Mouse (Mus musculus) ES-E14 (cell line): ENCODE measurements around the gene Capn10. TPM values are rescaled to one million over a fixed set of nuclear protein-coding genes. Genes with fewer than 3 reads are reported as not detected.

Source experiments
- DNase-seq: peaks from one replicate; pipeline ENCODE4 v3.0.0-alpha.2; 2013; ENCODE audit warnings: low read depth, low spot score
- H3K27ac ChIP-seq: 2 replicates; pipeline ENCODE4 v1.5.1; 2012; ENCODE audit warnings: low read depth, mild to moderate bottlenecking, low read length, moderate library complexity, mixed read lengths; ENCODE audit not compliant: poor library complexity, insufficient read depth, severe bottlenecking
- H3K36me3 ChIP-seq: 2 replicates; pipeline ENCODE4 v1.6.1; 2012; ENCODE audit warnings: mild to moderate bottlenecking, low read length, moderate library complexity, mixed read lengths; ENCODE audit not compliant: control insufficient read depth, poor library complexity, insufficient read depth, severe bottlenecking
- H3K4me1 ChIP-seq, 2 experiments: fragments of 150-350 bp in 1 of 2; sonication (generic) in 1 of 2; 2 replicates each; pipeline ENCODE4 v1.6.1; 2012; ENCODE audit warnings: low read length in 2 of 2, mild to moderate bottlenecking in 1 of 2, mixed read lengths in 1 of 2; ENCODE audit not compliant: control insufficient read depth in 2 of 2, insufficient read depth in 2 of 2, poor library complexity in 1 of 2
- H3K4me3 ChIP-seq, 2 experiments: fragments of 150-350 bp in 1 of 2; sonication (generic) in 1 of 2; 2 replicates each; pipeline ENCODE4 v1.5.1; 2012; ENCODE audit warnings: low read length in 2 of 2, low read depth in 1 of 2, mild to moderate bottlenecking in 1 of 2, mixed read lengths in 1 of 2; ENCODE audit not compliant: insufficient read depth in 1 of 2, poor library complexity in 1 of 2, severe bottlenecking in 1 of 2
- H3K9ac ChIP-seq: 2 replicates; pipeline ENCODE4 v1.6.1; 2012; ENCODE audit warnings: low read depth, mild to moderate bottlenecking, low read length, mixed read lengths; ENCODE audit not compliant: poor library complexity, insufficient read depth, severe bottlenecking
- H3K9me3 ChIP-seq: fragments of 150-350 bp; sonication (generic); 2 replicates; pipeline ENCODE4 v1.6.1; 2012; ENCODE audit warnings: low read depth, mild to moderate bottlenecking, low read length; ENCODE audit not compliant: control insufficient read depth, insufficient read depth
- CHD2 ChIP-seq: IDR thresholded peaks from 2 replicates; pipeline ENCODE4 v1.6.1; 2014; ENCODE audit warnings: mild to moderate bottlenecking, low read depth, low read length, inconsistent platforms
- HCFC1 ChIP-seq: IDR thresholded peaks from 2 replicates; pipeline ENCODE4 v1.6.1; 2012; ENCODE audit warnings: low read length, inconsistent platforms, borderline replicate concordance; ENCODE audit not compliant: insufficient read depth
- MAFK ChIP-seq: IDR thresholded peaks from 2 replicates; pipeline ENCODE4 v1.6.1; 2014; ENCODE audit warnings: mild to moderate bottlenecking, low read depth, low read length, inconsistent platforms; ENCODE audit not compliant: insufficient read depth
- ZC3H11A ChIP-seq: IDR thresholded peaks from 2 replicates; pipeline ENCODE4 v1.6.1; 2012; ENCODE audit warnings: low read depth, mild to moderate bottlenecking, inconsistent platforms, low read length, borderline replicate concordance
- ZNF384 ChIP-seq: IDR thresholded peaks from 2 replicates; pipeline ENCODE4 v1.6.1; 2012; ENCODE audit warnings: low read depth, low read length, inconsistent platforms
- in situ Hi-C, 2 experiments: fragments of 600-800 bp; cut with MboI; formaldehyde crosslinking; loops; one replicate each; pipeline ENCODE4 v1.15.1; 2025; ENCODE audit warnings: low sequenced_read_pairs in 2 of 2, inconsistent platforms in 1 of 2; ENCODE audit not compliant: unreplicated experiment in 2 of 2
- total RNA-seq: library from RNA; depleted of rRNA; stranded (reverse); fragments of 300-350 nt; gene quantifications from 2 replicates; pipeline ENCODE4 v1.2.3, GENCODE M21; 2012

Capn10 gene
- total RNA-seq, 1 experiment = 32.6 TPM

DNA sequence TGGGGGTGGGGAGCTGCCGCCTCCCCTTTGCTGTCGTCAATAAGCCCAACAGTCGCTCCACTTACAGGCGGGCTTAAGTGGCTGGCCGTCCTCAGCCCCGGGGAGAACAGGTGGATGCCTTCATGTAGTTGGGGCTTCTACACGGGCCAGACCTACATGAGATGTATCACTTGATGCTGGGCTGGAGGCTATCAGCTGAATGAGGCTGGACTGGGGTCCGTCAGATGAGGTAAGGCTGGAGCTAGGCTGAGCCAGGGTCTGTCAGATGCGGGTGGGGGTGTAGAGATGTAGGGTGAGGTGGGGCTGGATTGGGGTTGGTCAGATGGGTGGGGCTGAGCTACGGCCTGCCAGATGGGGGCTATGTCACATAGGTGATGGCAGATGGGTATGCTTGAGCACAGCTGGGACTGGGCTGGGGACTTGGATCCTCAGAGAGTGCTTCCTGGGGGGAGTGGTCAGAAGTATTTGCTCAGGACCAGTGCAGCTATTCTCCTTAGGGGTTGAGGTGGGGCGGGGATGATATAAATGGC is 45.0 kb downstream of the Capn10 start:
- no peak overlapping the region for H3K9ac ChIP-seq
- peak overlapping the region in 1 of 2 experiments; percentile 30; a peak in 2 of 4 replicates for H3K4me3 ChIP-seq
- no peak for DNase-seq
- no peak overlapping the region for H3K27ac ChIP-seq
- TF ChIP-seq ZNF384 = no peak
- TF ChIP-seq MAFK = no peak
- no peak for TF ChIP-seq ZC3H11A
- no peak for TF ChIP-seq HCFC1
- TF ChIP-seq CHD2 = no peak
- no peaks in the 10 kb centered on the region for H3K9me3 ChIP-seq
- no peaks in the 10 kb centered on the region for H3K36me3 ChIP-seq
- in situ Hi-C loops = no loop called here
- H3K4me1 ChIP-seq = peaks cover 0 to 11% of the 10 kb centered on the region in 2 experiments; a peak in 3 of 4 replicates

DNA sequence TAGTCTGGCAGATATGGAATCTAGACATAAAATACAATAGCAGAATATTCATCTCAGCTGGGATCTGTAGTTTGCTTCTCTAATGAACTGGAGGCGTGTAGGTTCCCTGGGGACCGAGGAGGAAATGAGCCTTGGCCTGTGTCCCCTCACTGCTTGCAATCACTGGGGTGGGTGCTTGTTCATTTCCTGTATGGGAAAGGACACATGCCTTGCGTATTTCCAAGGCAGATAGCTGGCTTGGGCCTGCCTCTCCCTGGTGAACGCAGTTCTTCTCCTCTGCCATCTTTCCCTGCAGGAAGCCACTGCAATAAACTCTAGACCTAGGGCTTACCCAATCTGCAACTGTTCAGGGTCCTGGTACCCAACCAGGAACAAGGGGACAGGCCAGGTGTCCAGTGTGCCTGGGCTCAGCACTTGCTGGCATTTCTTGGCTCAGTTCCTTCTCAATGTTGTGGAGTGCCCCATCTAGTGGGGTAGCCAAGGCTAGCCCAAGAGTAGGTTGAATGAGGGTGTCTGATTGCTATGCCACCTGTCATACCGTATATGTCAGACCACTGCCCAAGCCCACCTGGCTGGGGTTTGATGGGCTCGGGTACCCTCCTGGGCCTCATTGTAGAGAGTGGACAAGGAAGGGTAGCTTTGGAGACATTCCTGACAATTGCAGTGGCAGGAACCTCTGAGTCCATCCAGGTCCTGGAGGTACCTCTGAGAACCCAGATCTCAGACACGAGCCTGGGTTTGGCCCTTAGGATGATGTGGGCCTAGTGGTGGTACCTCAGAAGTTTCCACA is 47.1 kb downstream of the Capn10 start:
- DNase-seq = no peak
- H3K4me3 ChIP-seq = no peak overlapping the region
- in situ Hi-C loops = no loop called here
- no peaks in the 10 kb centered on the region for H3K9me3 ChIP-seq
- H3K36me3 ChIP-seq = no peaks in the 10 kb centered on the region
- H3K4me1 ChIP-seq = peaks cover 0 to 11% of the 10 kb centered on the region in 2 experiments; a peak in 3 of 4 replicates
- TF ChIP-seq CHD2 (no peak), ZNF384 (no peak), MAFK (no peak), ZC3H11A (no peak), HCFC1 (no peak)
- no peak overlapping the region for H3K27ac ChIP-seq
- H3K9ac ChIP-seq = no peak overlapping the region

DNA sequence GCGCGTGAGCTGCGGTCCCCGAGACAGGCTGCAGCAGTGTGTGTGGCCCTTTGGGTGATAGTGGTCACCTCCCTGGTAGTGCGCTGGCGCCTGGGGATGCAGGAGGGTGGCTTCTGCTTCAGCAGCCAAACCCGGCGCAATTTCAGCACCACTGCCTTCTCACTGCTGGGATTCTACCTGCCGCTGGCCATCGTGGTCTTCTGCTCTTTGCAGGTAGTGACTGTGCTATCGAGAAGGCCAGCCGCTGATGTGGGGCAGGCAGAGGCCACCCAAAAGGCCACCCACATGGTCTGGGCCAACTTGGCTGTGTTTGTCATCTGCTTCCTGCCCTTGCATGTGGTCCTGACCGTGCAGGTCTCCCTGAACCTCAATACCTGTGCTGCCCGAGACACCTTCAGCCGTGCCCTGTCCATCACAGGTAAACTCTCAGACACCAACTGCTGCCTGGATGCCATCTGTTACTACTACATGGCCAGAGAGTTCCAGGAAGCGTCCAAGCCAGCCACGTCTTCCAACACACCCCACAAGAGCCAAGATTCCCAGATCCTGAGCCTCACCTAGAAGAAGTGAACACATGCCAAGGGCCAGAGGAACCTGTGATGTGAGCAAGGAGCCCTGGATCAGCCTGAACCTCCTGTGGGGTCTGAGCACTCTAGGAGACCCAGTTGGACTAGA is 48.9 kb downstream of the Capn10 start:
- no peak for TF ChIP-seq ZC3H11A
- no peak for TF ChIP-seq MAFK
- no peak for TF ChIP-seq ZNF384
- TF ChIP-seq CHD2 = no peak
- no peak for TF ChIP-seq HCFC1
- Histone ChIP-seq H3K9me3 (no peaks in the 10 kb centered on the region), H3K36me3 (no peaks in the 10 kb centered on the region), H3K27ac (no peak overlapping the region), H3K9ac (no peak overlapping the region), H3K4me1 (peaks cover 0 to 8% of the 10 kb centered on the region in 2 experiments; a peak in 3 of 4 replicates), H3K4me3 (no peak overlapping the region)
- no peak for DNase-seq
- in situ Hi-C loops = no loop called here

DNA sequence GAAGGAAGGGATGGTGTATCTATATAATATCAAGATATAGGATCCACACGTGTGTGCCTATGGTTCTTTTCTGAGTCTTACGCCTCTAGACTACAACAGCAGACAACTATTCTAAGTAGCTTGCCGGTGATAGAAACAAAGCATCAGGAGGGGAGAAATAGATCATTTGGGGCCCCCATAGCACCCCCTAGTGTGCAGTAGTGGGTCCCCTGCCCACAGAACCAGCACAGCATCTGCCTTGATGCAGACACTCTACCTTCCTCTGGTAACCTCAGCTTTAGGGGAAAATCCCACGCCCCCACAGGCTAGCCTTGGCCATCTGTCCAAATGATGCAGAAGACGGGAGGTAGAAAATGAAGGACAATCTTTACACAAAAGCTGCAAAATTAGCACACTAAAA is 50.8 kb downstream of the Capn10 start:
- H3K4me3 ChIP-seq = no peak overlapping the region
- no peak overlapping the region for H3K27ac ChIP-seq
- H3K36me3 ChIP-seq = no peaks in the 10 kb centered on the region
- in situ Hi-C loops = no loop called here
- TF ChIP-seq HCFC1 = no peak
- no peak for TF ChIP-seq MAFK
- no peak for TF ChIP-seq ZC3H11A
- no peak for TF ChIP-seq CHD2
- no peak for TF ChIP-seq ZNF384
- H3K4me1 ChIP-seq = no peaks in the 10 kb centered on the region
- no peak overlapping the region for H3K9ac ChIP-seq
- no peak for DNase-seq
- H3K9me3 ChIP-seq = no peaks in the 10 kb centered on the region
